Mouse (Mus musculus) kidney, adult 18-20 months (tissue): ENCODE data around the gene Bcl2a1a.
"Not testable (repeated sequence)": the region's sequence is repeated elsewhere in the genome, so short reads cannot be mapped to it uniquely, and the experiment has no call there.

Experiments
- DNase-seq: peaks from one replicate; pipeline ENCODE4 v3.0.0; 2021

The Bcl2a1a gene

DNA sequence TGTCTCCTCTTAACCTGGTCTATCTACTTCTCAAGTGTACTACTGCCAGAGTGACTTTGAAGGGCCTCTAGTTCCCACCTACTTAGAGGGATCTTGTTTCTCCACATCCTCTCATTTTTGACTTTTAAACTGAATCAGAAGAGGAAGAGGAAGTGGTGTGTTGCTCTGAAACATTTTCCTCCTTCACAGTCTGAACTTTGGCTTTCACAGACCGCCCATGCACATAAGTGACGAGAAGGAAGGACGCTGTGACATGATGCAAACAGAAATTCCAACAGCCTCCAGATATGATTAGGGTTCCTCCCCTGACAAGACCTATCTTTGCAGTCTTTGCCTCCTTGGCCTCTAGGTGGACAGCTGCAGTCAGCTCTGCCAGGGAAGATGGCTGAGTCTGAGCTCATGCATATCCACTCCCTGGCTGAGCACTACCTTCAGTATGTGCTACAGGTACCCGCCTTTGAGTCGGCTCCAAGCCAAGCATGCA, at the start of gene Bcl2a1a:
TSS of gene Bcl2a1a (plus strand) at position 231 of the 484 bp plus-strand sequence.
- DNase-seq, result not testable (repeated sequence)

GRCm38 (mm10) chr9:88916576-88916975, 40.1 kb upstream of the Bcl2a1a start:
- DNase-seq, result not testable (repeated sequence)

DNA sequence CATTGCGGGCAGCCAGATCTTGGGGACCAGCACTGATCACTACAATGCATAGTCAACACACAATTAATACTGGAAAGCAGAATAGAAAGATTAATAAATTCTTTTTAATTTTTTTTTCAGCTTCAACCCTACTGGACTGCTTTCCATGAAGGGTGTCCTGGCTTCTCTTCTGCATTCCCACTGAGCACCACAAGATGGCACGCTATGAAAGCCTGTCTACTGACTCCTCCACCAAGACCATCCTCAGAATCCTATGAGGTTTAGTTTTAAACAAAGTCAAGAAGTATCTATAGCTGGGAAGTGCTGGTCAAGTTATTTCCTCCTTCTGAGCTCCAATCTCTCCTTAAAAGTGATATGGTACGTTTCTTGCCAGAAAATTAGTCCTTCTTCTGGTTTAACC, 18.4 kb upstream of the Bcl2a1a start:
- peak; percentile 18 for DNase-seq

GRCm38 (mm10) chr9:88951466-88951865, 5.2 kb upstream of the Bcl2a1a start:
- not testable (repeated sequence) for DNase-seq

GRCm38 (mm10) chr9:88953151-88953550, 3.5 kb upstream of the Bcl2a1a start:
- DNase-seq, result not testable (repeated sequence)

DNA sequence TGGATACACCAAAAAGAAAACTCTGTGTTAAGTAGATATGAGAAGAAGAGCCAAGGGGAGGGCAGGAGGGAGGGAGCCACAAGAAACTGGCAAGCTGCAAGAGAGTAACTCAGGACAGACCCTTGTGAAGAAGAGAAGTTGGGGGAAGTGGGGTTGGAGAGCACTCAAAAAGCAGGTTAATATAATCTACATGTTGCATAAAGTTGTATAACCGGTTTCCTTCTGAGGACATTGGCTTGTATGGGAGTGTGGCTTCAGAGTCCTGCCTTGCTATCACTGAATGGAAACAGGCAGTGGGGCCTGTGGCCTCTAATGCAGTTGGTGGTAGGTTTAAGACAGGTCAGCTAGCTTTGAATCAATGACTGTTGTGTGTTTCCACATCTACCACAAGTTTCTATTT, 1.5 kb upstream of the Bcl2a1a start:
- DNase-seq, result not testable (repeated sequence)

- not testable (repeated sequence) for DNase-seq
Measured at GRCm38 (mm10) chr9:88956035-88956434, 665 bp upstream of the Bcl2a1a start.

DNA sequence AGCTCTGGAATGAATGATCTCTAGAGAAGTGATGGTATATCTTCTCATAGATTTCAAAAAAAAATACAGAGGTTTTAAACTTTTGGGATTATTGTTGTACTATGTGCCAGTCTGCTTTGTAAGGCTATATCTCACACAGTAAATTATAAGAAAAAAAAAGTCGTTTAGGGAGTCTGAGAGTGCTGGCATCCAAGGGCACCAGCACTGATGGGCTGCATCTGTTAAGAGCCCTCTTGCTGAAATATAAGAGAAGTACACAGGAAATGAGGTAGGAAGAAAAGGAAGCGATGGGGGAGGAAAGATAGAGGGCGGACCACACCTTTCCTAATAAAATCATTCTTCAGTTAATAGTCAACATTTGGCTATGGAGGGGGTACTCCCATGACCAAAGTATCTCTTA, 2.2 kb downstream of the Bcl2a1a start:
- DNase-seq, result no peak

GRCm38 (mm10) chr9:88959981-88960380, 3.3 kb downstream of the Bcl2a1a start:
- DNase-seq, result not testable (repeated sequence)

- DNase-seq, result not testable (repeated sequence)
Measured at GRCm38 (mm10) chr9:88966462-88966861, 9.8 kb downstream of the Bcl2a1a start.

DNA sequence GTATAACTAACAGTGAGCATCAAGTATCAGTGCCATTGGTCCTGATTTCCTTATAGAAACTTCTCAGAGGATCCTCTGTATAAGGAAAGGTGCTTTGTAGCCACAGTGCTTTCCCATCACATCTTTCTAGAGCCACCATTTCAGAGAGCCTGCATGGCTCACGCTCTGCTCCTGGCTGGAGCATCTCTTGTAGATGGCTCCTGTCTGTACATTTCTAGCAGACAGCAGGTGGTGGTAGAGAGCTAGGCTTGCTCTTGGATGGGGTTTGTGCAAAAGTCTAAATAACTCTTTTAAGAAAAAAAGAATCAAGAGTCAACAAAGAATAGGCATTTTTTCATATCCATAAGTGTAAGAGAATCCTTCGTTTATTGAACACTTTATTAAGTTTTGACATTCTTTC, 12.8 kb downstream of the Bcl2a1a start:
- not testable (repeated sequence) for DNase-seq

DNA sequence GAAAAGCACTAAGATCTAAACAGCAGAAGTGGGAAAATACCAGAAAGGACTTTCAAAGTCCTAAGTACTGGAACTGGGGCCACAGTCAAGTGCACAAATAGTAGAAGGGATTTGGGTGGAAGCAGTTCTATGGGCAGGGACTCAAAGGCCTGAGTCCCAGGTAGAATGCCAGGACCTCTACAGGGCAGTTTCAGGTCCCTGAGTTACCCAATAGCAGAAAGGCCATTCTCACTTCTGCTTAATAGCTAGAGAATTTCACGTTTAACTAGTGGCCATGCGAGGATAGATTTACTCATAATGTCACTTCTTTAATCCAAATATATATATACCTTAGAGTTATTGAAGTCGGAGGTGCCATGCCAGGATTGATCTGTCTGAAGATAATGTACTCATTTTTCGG, 20.2 kb downstream of the Bcl2a1a start:
- DNase-seq, result not testable (repeated sequence)

GRCm38 (mm10) chr9:88979781-88980180, 23.1 kb downstream of the Bcl2a1a start:
- DNase-seq, result not testable (repeated sequence)

GRCm38 (mm10) chr9:89001541-89001940, 44.8 kb downstream of the Bcl2a1a start:
- DNase-seq, result not testable (repeated sequence)
